Mouse (Mus musculus): ENCODE data around the gene Ccdc62. TPM values are rescaled to one million over a fixed set of nuclear protein-coding genes. Genes with fewer than 3 reads are reported as not detected.
A peak's percentile ranks its signal among the peaks of the same experiment; 100 is the strongest.

The Ccdc62 gene
- polyA plus RNA-seq, 1 experiment: 4.7 TPM

- no peak for TF ChIP-seq MYOG (IDR thresholded peaks at IDR 0.05; ENCODE audit: control insufficient read depth in 1 of 3, insufficient read depth in 1 of 3, insufficient read length in 2 of 3, low read depth in 2 of 3)
- TF ChIP-seq REST (IDR thresholded peaks at IDR 0.05; ENCODE audit: insufficient read depth, insufficient read length): no peak
- TF ChIP-seq MYOD1 (IDR thresholded peaks at IDR 0.05; ENCODE audit: control insufficient read depth in 1 of 3, insufficient read length in 2 of 3, low read depth in 2 of 3): no peak
- TF ChIP-seq TCF3 (IDR thresholded peaks at IDR 0.05; ENCODE audit: insufficient read length, low read depth): no peak
- no peak for TF ChIP-seq USF1 (IDR thresholded peaks at IDR 0.05; ENCODE audit: low read depth)
- TF ChIP-seq POLR2A (IDR thresholded peaks at IDR 0.05; ENCODE audit: insufficient read length, low read depth): no peak
- no peak for TF ChIP-seq SRF (IDR thresholded peaks at IDR 0.05; ENCODE audit: control insufficient read depth, insufficient read length, low read depth)
- TF ChIP-seq TCF12 (IDR thresholded peaks at IDR 0.05; ENCODE audit: insufficient read depth, poor library complexity, severe bottlenecking): no peak
- no peak for TF ChIP-seq CEBPB (IDR thresholded peaks at IDR 0.05; ENCODE audit: insufficient read depth, poor library complexity, severe bottlenecking)
- Histone ChIP-seq H3K4me2 (ENCODE audit: low read depth) (no peak overlapping the region), H3ac (ENCODE audit: control insufficient read depth, insufficient read length) (no peak overlapping the region), H3K4me3 (no peak overlapping the region), H3K36me3 (ENCODE audit: control insufficient read depth, insufficient read depth) (no peaks in the 10 kb centered on the region), H3K79me2 (ENCODE audit: control insufficient read depth, insufficient read depth) (no peaks in the 10 kb centered on the region), H3K27me3 (ENCODE audit: control insufficient read depth, insufficient read depth, insufficient read length) (no peaks in the 10 kb centered on the region)
These were observed 30.6 kb downstream of the Ccdc62 start for GRCm38 (mm10) chr5:123961046-123961445.

GRCm38 (mm10) chr5:123964208-123964607 is 33.7 kb downstream of the Ccdc62 start:
- Histone ChIP-seq H3K4me3 (no peak overlapping the region), H3K79me2 (ENCODE audit: control insufficient read depth, insufficient read depth) (no peaks in the 10 kb centered on the region), H3ac (ENCODE audit: control insufficient read depth, insufficient read length) (no peak overlapping the region), H3K27me3 (ENCODE audit: control insufficient read depth, insufficient read depth, insufficient read length) (no peaks in the 10 kb centered on the region), H3K4me2 (ENCODE audit: low read depth) (no peak overlapping the region), H3K36me3 (ENCODE audit: control insufficient read depth, insufficient read depth) (no peaks in the 10 kb centered on the region)
- no peak for TF ChIP-seq POLR2AphosphoS2 (IDR thresholded peaks at IDR 0.05; ENCODE audit: insufficient read length, low read depth)
- TF ChIP-seq SRF (IDR thresholded peaks at IDR 0.05; ENCODE audit: control insufficient read depth, insufficient read length, low read depth): no peak
- TF ChIP-seq MYOD1 (IDR thresholded peaks at IDR 0.05; ENCODE audit: control insufficient read depth in 1 of 3, insufficient read length in 2 of 3, low read depth in 2 of 3): no peak
- no peak for TF ChIP-seq MYOG (IDR thresholded peaks at IDR 0.05; ENCODE audit: control insufficient read depth in 1 of 3, insufficient read depth in 1 of 3, insufficient read length in 2 of 3, low read depth in 2 of 3)
- TF ChIP-seq MAX (IDR thresholded peaks at IDR 0.05; ENCODE audit: low read depth): no peak
- TF ChIP-seq USF1 (IDR thresholded peaks at IDR 0.05; ENCODE audit: low read depth): no peak
- no peak for TF ChIP-seq TCF12 (IDR thresholded peaks at IDR 0.05; ENCODE audit: insufficient read depth, poor library complexity, severe bottlenecking)
- TF ChIP-seq POLR2A (IDR thresholded peaks at IDR 0.05; ENCODE audit: insufficient read length, low read depth): no peak
- TF ChIP-seq TCF3 (IDR thresholded peaks at IDR 0.05; ENCODE audit: insufficient read length, low read depth): no peak

- Histone ChIP-seq H3K4me3 (no peak overlapping the region), H3K36me3 (ENCODE audit: control insufficient read depth, insufficient read depth) (no peaks in the 10 kb centered on the region), H3ac (ENCODE audit: control insufficient read depth, insufficient read length) (no peak overlapping the region), H3K4me2 (ENCODE audit: low read depth) (no peak overlapping the region), H3K27me3 (ENCODE audit: control insufficient read depth, insufficient read depth, insufficient read length) (no peaks in the 10 kb centered on the region), H3K79me2 (ENCODE audit: control insufficient read depth, insufficient read depth) (no peaks in the 10 kb centered on the region)
- TF ChIP-seq E2F4 (IDR thresholded peaks at IDR 0.05; ENCODE audit: insufficient read depth) (no peak), SRF (IDR thresholded peaks at IDR 0.05; ENCODE audit: control insufficient read depth, insufficient read length, low read depth) (no peak), TCF3 (IDR thresholded peaks at IDR 0.05; ENCODE audit: insufficient read length, low read depth) (no peak), MYOG (IDR thresholded peaks at IDR 0.05; ENCODE audit: control insufficient read depth in 1 of 3, insufficient read depth in 1 of 3, insufficient read length in 2 of 3, low read depth in 2 of 3) (no peak), MAX (IDR thresholded peaks at IDR 0.05; ENCODE audit: low read depth) (no peak)
These were observed 36.3 kb downstream of the Ccdc62 start for GRCm38 (mm10) chr5:123966759-123967158.

- TF ChIP-seq TCF12 (IDR thresholded peaks at IDR 0.05; ENCODE audit: insufficient read depth, poor library complexity, severe bottlenecking) (no peak), E2F4 (IDR thresholded peaks at IDR 0.05; ENCODE audit: insufficient read depth) (no peak), MYOD1 (IDR thresholded peaks at IDR 0.05; ENCODE audit: control insufficient read depth in 1 of 3, insufficient read length in 2 of 3, low read depth in 2 of 3) (peak in 2 of 3 experiments; percentile 70 to 89)
- Histone ChIP-seq H3K79me2 (ENCODE audit: control insufficient read depth, insufficient read depth) (no peaks in the 10 kb centered on the region), H3K27me3 (ENCODE audit: control insufficient read depth, insufficient read depth, insufficient read length) (no peaks in the 10 kb centered on the region), H3K4me3 (no peak overlapping the region), H3K4me2 (ENCODE audit: low read depth) (no peak overlapping the region), H3ac (ENCODE audit: control insufficient read depth, insufficient read length) (no peak overlapping the region), H3K36me3 (ENCODE audit: control insufficient read depth, insufficient read depth) (no peaks in the 10 kb centered on the region)
These were observed 38.0 kb downstream of the Ccdc62 start for GRCm38 (mm10) chr5:123968468-123968867.

GRCm38 (mm10) chr5:123969216-123969615 is 38.7 kb downstream of the Ccdc62 start:
- Histone ChIP-seq H3K79me2 (ENCODE audit: control insufficient read depth, insufficient read depth) (no peaks in the 10 kb centered on the region), H3ac (ENCODE audit: control insufficient read depth, insufficient read length) (no peak overlapping the region), H3K4me3 (no peak overlapping the region), H3K36me3 (ENCODE audit: control insufficient read depth, insufficient read depth) (no peaks in the 10 kb centered on the region), H3K27me3 (ENCODE audit: control insufficient read depth, insufficient read depth, insufficient read length) (no peaks in the 10 kb centered on the region), H3K4me2 (ENCODE audit: low read depth) (no peak overlapping the region)
- TF ChIP-seq TCF12 (IDR thresholded peaks at IDR 0.05; ENCODE audit: insufficient read depth, poor library complexity, severe bottlenecking) (no peak), E2F4 (IDR thresholded peaks at IDR 0.05; ENCODE audit: insufficient read depth) (no peak), REST (IDR thresholded peaks at IDR 0.05; ENCODE audit: insufficient read depth, insufficient read length) (no peak), POLR2AphosphoS2 (IDR thresholded peaks at IDR 0.05; ENCODE audit: insufficient read length, low read depth) (no peak), MYOG (IDR thresholded peaks at IDR 0.05; ENCODE audit: control insufficient read depth in 1 of 3, insufficient read depth in 1 of 3, insufficient read length in 2 of 3, low read depth in 2 of 3) (no peak), POLR2A (IDR thresholded peaks at IDR 0.05; ENCODE audit: insufficient read length, low read depth) (no peak), USF1 (IDR thresholded peaks at IDR 0.05; ENCODE audit: low read depth) (no peak), CEBPB (IDR thresholded peaks at IDR 0.05; ENCODE audit: insufficient read depth, poor library complexity, severe bottlenecking) (no peak), SRF (IDR thresholded peaks at IDR 0.05; ENCODE audit: control insufficient read depth, insufficient read length, low read depth) (no peak), MAX (IDR thresholded peaks at IDR 0.05; ENCODE audit: low read depth) (no peak), TCF3 (IDR thresholded peaks at IDR 0.05; ENCODE audit: insufficient read length, low read depth) (no peak), MYOD1 (IDR thresholded peaks at IDR 0.05; ENCODE audit: control insufficient read depth in 1 of 3, insufficient read length in 2 of 3, low read depth in 2 of 3) (no peak)

Measured in myocyte (in vitro differentiated cells).